Mouse (Mus musculus) embryonic facial prominence, embryonic 10.5 days (tissue): ENCODE measurements around the gene Otulinl. TPM values are rescaled to one million over a fixed set of nuclear protein-coding genes. Genes with fewer than 3 reads are reported as not detected.

Experiments
- DNase-seq: peaks from one replicate; pipeline ENCODE4 v3.0.0-alpha.2; 2017; ENCODE audit warnings: low spot score
- H3K27ac ChIP-seq: fragments of 300-500 bp; sonication (generic); replicated peaks from 2 replicates; pipeline ENCODE4 v1.5.1; 2016; ENCODE audit warnings: mild to moderate bottlenecking
- H3K27me3 ChIP-seq: fragments of 300-500 bp; sonication (generic); replicated peaks from 2 replicates; pipeline ENCODE4 v1.6.1; 2016; ENCODE audit warnings: low read depth, mild to moderate bottlenecking; ENCODE audit not compliant: poor library complexity, severe bottlenecking
- H3K36me3 ChIP-seq: fragments of 300-500 bp; sonication (generic); replicated peaks from 2 replicates; pipeline ENCODE4 v1.6.1; 2016; ENCODE audit warnings: mild to moderate bottlenecking, moderate library complexity
- H3K4me1 ChIP-seq: fragments of 300-500 bp; sonication (generic); 2 replicates; pipeline ENCODE4 v1.6.1; 2016
- H3K4me3 ChIP-seq: fragments of 300-500 bp; sonication (generic); 2 replicates; pipeline ENCODE4 v1.5.1; 2016; ENCODE audit warnings: mild to moderate bottlenecking, moderate library complexity
- H3K9me3 ChIP-seq: fragments of 300-500 bp; sonication (generic); 2 replicates; pipeline ENCODE4 v1.6.1; 2016; ENCODE audit warnings: mild to moderate bottlenecking
- WGBS: fragments of 180-500 bp; shearing (Covaris S2); methylation state at CpG from one replicate; pipeline ENCODE4 v1.1.7; 2016; 5-methylcytosine and 5-hydroxymethylcytosine counted together
- polyA plus RNA-seq: library from polyadenylated mRNA; unstranded; fragments of >200 nt; fragmentation: Nextera tagmentation; extraction: Ambion mirVana; gene quantifications from 2 replicates; pipeline ENCODE4 v1.2.1, GENCODE M21; 2016

The Otulinl gene
- polyA plus RNA-seq, 1 experiment from 2014 or later: 7.9 TPM

GRCm38 (mm10) chr15:27702031-27702971, 20.9 kb upstream of the Otulinl start:
- Histone ChIP-seq H3K27ac (peak overlapping the region; percentile 61), H3K36me3 (no peaks in the 10 kb centered on the region), H3K9me3 (no peaks in the 10 kb centered on the region), H3K4me3 (no peak overlapping the region), H3K4me1 (peaks cover 16% of the 10 kb centered on the region), H3K27me3 (no peaks in the 10 kb centered on the region)
- 48% methylated on average over 11 of the region's 11 CpGs for WGBS
- no peak for DNase-seq

- WGBS: 88% methylated on average over 5 of the region's 5 CpGs
- Histone ChIP-seq H3K9me3 (no peaks in the 10 kb centered on the region), H3K36me3 (no peaks in the 10 kb centered on the region), H3K4me3 (no peak overlapping the region), H3K27me3 (no peaks in the 10 kb centered on the region), H3K27ac (no peak overlapping the region), H3K4me1 (peaks cover 7% of the 10 kb centered on the region)
- DNase-seq: no peak
Measured at GRCm38 (mm10) chr15:27697632-27698031, 16.3 kb upstream of the Otulinl start.

- Histone ChIP-seq H3K4me3 (no peak overlapping the region), H3K4me1 (no peaks in the 10 kb centered on the region), H3K36me3 (no peaks in the 10 kb centered on the region), H3K27me3 (no peaks in the 10 kb centered on the region), H3K9me3 (no peaks in the 10 kb centered on the region), H3K27ac (no peak overlapping the region)
- no peak for DNase-seq
- 92% methylated on average over 10 of the region's 10 CpGs for WGBS
Measured at GRCm38 (mm10) chr15:27693235-27693634, 11.9 kb upstream of the Otulinl start.

GRCm38 (mm10) chr15:27692161-27692560, 10.8 kb upstream of the Otulinl start:
- WGBS: 83% methylated on average over 7 of the region's 7 CpGs
- no peak overlapping the region for H3K4me3 ChIP-seq
- H3K9me3 ChIP-seq: no peaks in the 10 kb centered on the region
- DNase-seq: no peak
- H3K36me3 ChIP-seq: no peaks in the 10 kb centered on the region
- H3K27me3 ChIP-seq: no peaks in the 10 kb centered on the region
- H3K4me1 ChIP-seq: no peaks in the 10 kb centered on the region
- no peak overlapping the region for H3K27ac ChIP-seq

- Histone ChIP-seq H3K9me3 (no peaks in the 10 kb centered on the region), H3K4me3 (no peak overlapping the region), H3K27me3 (no peaks in the 10 kb centered on the region), H3K27ac (no peak overlapping the region), H3K4me1 (no peaks in the 10 kb centered on the region), H3K36me3 (no peaks in the 10 kb centered on the region)
- no peak for DNase-seq
- WGBS: 85% methylated on average over 7 of the region's 7 CpGs
Measured at GRCm38 (mm10) chr15:27691213-27691612, 9.8 kb upstream of the Otulinl start.

GRCm38 (mm10) chr15:27688041-27688651, 6.8 kb upstream of the Otulinl start:
- Histone ChIP-seq H3K4me1 (no peaks in the 10 kb centered on the region), H3K9me3 (no peaks in the 10 kb centered on the region), H3K4me3 (no peak overlapping the region), H3K27ac (no peak overlapping the region), H3K27me3 (no peaks in the 10 kb centered on the region), H3K36me3 (no peaks in the 10 kb centered on the region)
- WGBS: 85% methylated on average over 9 of the region's 9 CpGs
- DNase-seq: no peak

GRCm38 (mm10) chr15:27684813-27685212, 3.4 kb upstream of the Otulinl start:
- Histone ChIP-seq H3K27ac (no peak overlapping the region), H3K27me3 (peaks cover 7% of the 10 kb centered on the region), H3K4me1 (peaks cover 26% of the 10 kb centered on the region), H3K36me3 (no peaks in the 10 kb centered on the region), H3K4me3 (no peak overlapping the region), H3K9me3 (no peaks in the 10 kb centered on the region)
- 89% methylated on average over 7 of the region's 7 CpGs for WGBS
- no peak for DNase-seq

GRCm38 (mm10) chr15:27683206-27683605, 1.8 kb upstream of the Otulinl start:
- Histone ChIP-seq H3K9me3 (no peaks in the 10 kb centered on the region), H3K4me3 (no peak overlapping the region), H3K27me3 (peaks cover 18% of the 10 kb centered on the region), H3K36me3 (no peaks in the 10 kb centered on the region), H3K27ac (no peak overlapping the region), H3K4me1 (peaks cover 29% of the 10 kb centered on the region)
- 88% methylated on average over 1 of the region's 1 CpGs for WGBS
- no peak for DNase-seq

GRCm38 (mm10) chr15:27682619-27683018, 1.2 kb upstream of the Otulinl start:
- H3K9me3 ChIP-seq: no peaks in the 10 kb centered on the region
- H3K4me3 ChIP-seq: no peak overlapping the region
- 34% methylated on average over 9 of the region's 9 CpGs for WGBS
- H3K27ac ChIP-seq: no peak overlapping the region
- peak; percentile 37 for DNase-seq
- peaks cover 22% of the 10 kb centered on the region for H3K27me3 ChIP-seq
- H3K4me1 ChIP-seq: peaks cover 29% of the 10 kb centered on the region
- no peaks in the 10 kb centered on the region for H3K36me3 ChIP-seq

- Histone ChIP-seq H3K9me3 (no peaks in the 10 kb centered on the region), H3K36me3 (no peaks in the 10 kb centered on the region), H3K4me1 (peaks cover 38% of the 10 kb centered on the region), H3K27me3 (peaks cover 22% of the 10 kb centered on the region), H3K4me3 (peak overlapping the region; percentile 65), H3K27ac (peak overlapping the region; percentile 71)
- DNase-seq: no peak
- WGBS: 3% methylated on average over 28 of the region's 28 CpGs
Measured at GRCm38 (mm10) chr15:27680997-27681396, 382 bp downstream of the Otulinl start.

GRCm38 (mm10) chr15:27678511-27678910, 2.9 kb downstream of the Otulinl start:
- H3K4me3 ChIP-seq: no peak overlapping the region
- WGBS: 82% methylated on average over 9 of the region's 9 CpGs
- peaks cover 38% of the 10 kb centered on the region for H3K4me1 ChIP-seq
- H3K36me3 ChIP-seq: no peaks in the 10 kb centered on the region
- no peak overlapping the region for H3K27ac ChIP-seq
- DNase-seq: no peak
- H3K27me3 ChIP-seq: peaks cover 26% of the 10 kb centered on the region
- no peaks in the 10 kb centered on the region for H3K9me3 ChIP-seq

GRCm38 (mm10) chr15:27677801-27678200, 3.6 kb downstream of the Otulinl start:
- H3K27me3 ChIP-seq: peaks cover 26% of the 10 kb centered on the region
- no peak overlapping the region for H3K4me3 ChIP-seq
- peaks cover 36% of the 10 kb centered on the region for H3K4me1 ChIP-seq
- H3K9me3 ChIP-seq: no peaks in the 10 kb centered on the region
- no peaks in the 10 kb centered on the region for H3K36me3 ChIP-seq
- H3K27ac ChIP-seq: no peak overlapping the region
- 89% methylated on average over 6 of the region's 6 CpGs for WGBS
- DNase-seq: no peak

- peaks cover 31% of the 10 kb centered on the region for H3K4me1 ChIP-seq
- H3K4me3 ChIP-seq: no peak overlapping the region
- no peak for DNase-seq
- 52% methylated on average over 9 of the region's 9 CpGs for WGBS
- H3K27me3 ChIP-seq: peaks cover 26% of the 10 kb centered on the region
- H3K27ac ChIP-seq: no peak overlapping the region
- no peaks in the 10 kb centered on the region for H3K9me3 ChIP-seq
- no peaks in the 10 kb centered on the region for H3K36me3 ChIP-seq
Measured at GRCm38 (mm10) chr15:27676211-27676610, 5.2 kb downstream of the Otulinl start.
